Mouse (Mus musculus) midbrain, embryonic 16.5 days (tissue): ENCODE data around the gene Fgf2. TPM values are rescaled to one million over a fixed set of nuclear protein-coding genes. Genes with fewer than 3 reads are reported as not detected.

Experiments used
- ATAC-seq: fragments of 200-750 bp; cut with Nextera tagmentation; 2 replicates; pipeline ENCODE4 v1.8.0; 2017; ENCODE audit warnings: moderate TSS enrichment
- H3K27ac ChIP-seq: fragments of 300-500 bp; sonication (generic); 2 replicates; pipeline ENCODE4 v1.5.1; 2014; ENCODE audit warnings: mild to moderate bottlenecking, low read length, mixed read lengths
- H3K27me3 ChIP-seq: fragments of 300-500 bp; sonication (generic); 2 replicates; pipeline ENCODE4 v1.6.1; 2014; ENCODE audit warnings: low read depth, low read length, mixed read lengths; ENCODE audit not compliant: control insufficient read depth, insufficient read depth
- H3K36me3 ChIP-seq: fragments of 300-500 bp; sonication (generic); 2 replicates; pipeline ENCODE4 v1.6.1; 2014; ENCODE audit warnings: mild to moderate bottlenecking, low read length, moderate library complexity, mixed read lengths; ENCODE audit not compliant: control insufficient read depth, insufficient read depth
- H3K4me1 ChIP-seq: fragments of 300-500 bp; sonication (generic); 2 replicates; pipeline ENCODE4 v1.6.1; 2014; ENCODE audit warnings: mild to moderate bottlenecking, low read length, mixed read lengths; ENCODE audit not compliant: control insufficient read depth, insufficient read depth
- H3K4me2 ChIP-seq: fragments of 300-500 bp; sonication (generic); 2 replicates; pipeline ENCODE4 v1.6.1; 2014; ENCODE audit warnings: mild to moderate bottlenecking, low read length, mixed read lengths
- H3K4me3 ChIP-seq: fragments of 300-500 bp; sonication (generic); 2 replicates; pipeline ENCODE4 v1.5.1; 2014; ENCODE audit warnings: low read depth, mild to moderate bottlenecking, low read length, moderate library complexity, mixed read lengths
- H3K9ac ChIP-seq: fragments of 300-500 bp; sonication (generic); 2 replicates; pipeline ENCODE4 v1.6.1; 2014; ENCODE audit warnings: low read depth, low read length, mixed read lengths
- H3K9me3 ChIP-seq: fragments of 300-500 bp; sonication (generic); replicated peaks from 2 replicates; pipeline ENCODE4 v1.6.1; 2014; ENCODE audit warnings: mild to moderate bottlenecking, low read length, mixed read lengths; ENCODE audit not compliant: control insufficient read depth, poor library complexity, severe bottlenecking
- WGBS: fragments of 180-500 bp; shearing (Covaris S2); extraction: QIAGEN DNeasy Blood & Tissue Kit; methylation state at CpG from one replicate; pipeline ENCODE4 v1.1.7; 2014; 5-methylcytosine and 5-hydroxymethylcytosine counted together
- polyA plus RNA-seq: library from polyadenylated mRNA; unstranded; fragments of >200 nt; fragmentation: Nextera tagmentation; extraction: Ambion mirVana; gene quantifications from 2 replicates; pipeline ENCODE4 v1.2.1, GENCODE M21; 2015

Gene Fgf2
- polyA plus RNA-seq, 1 experiment from 2014 or later = 0.44 TPM

DNA sequence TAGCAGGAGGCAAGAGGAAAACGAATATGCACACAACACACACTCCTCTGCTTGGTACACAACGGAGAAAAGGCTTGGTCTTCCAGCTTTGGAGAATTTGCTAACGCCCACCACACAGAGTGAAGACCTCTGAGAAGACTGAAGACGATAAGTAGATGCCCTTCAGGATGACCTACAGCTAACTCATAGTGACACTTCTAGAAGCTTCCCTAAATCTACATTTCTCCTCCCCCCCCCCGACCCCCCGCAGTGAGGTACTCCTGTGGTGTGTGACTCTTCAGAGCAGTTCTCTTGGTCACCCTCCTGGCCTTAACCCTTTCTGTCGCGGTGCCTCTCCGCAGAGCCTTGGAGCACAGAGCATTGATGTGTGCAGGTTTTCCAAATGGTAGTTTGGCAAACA is 475 bp upstream of the Fgf2 start:
- 32% methylated on average over 9 of the region's 9 CpGs for WGBS
- Histone ChIP-seq H3K4me1 (peaks cover 11% of the 10 kb centered on the region), H3K27me3 (peaks cover 26% of the 10 kb centered on the region), H3K4me2 (peak overlapping the region; percentile 100), H3K27ac (no peak overlapping the region), H3K36me3 (no peaks in the 10 kb centered on the region), H3K9ac (no peak overlapping the region), H3K4me3 (no peak overlapping the region), H3K9me3 (no peaks in the 10 kb centered on the region)
- ATAC-seq = no peak

DNA sequence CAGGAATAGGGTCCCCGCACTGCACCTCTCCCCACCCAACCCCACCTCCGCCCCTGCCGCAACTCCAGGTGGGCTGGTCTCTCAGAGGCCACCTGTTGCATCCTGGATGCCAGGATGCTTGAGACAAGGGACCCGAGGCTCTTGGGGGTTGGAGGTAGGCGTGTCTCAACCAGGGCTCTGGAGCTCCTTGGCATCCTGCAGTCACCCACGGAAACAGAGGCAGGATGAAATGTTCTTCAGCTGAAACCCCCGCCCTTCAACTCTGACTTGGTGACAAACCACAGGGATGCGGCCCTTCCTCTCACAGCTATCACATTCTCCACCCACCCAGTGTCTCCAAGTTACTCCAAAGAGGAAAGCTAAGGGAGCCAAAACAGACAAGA is 1.0 kb downstream of the Fgf2 start:
- Histone ChIP-seq H3K36me3 (no peaks in the 10 kb centered on the region), H3K27ac (no peak overlapping the region), H3K9me3 (no peaks in the 10 kb centered on the region), H3K4me2 (peak overlapping the region; percentile 100), H3K9ac (peak overlapping the region; percentile 73), H3K4me3 (peak overlapping the region; percentile 75), H3K27me3 (peaks cover 26% of the 10 kb centered on the region), H3K4me1 (peaks cover 11% of the 10 kb centered on the region)
- WGBS = 11% methylated on average over 8 of the region's 8 CpGs
- ATAC-seq = 0 out of 2 replicates have a peak, but pooled peaks have one; percentile 13

DNA sequence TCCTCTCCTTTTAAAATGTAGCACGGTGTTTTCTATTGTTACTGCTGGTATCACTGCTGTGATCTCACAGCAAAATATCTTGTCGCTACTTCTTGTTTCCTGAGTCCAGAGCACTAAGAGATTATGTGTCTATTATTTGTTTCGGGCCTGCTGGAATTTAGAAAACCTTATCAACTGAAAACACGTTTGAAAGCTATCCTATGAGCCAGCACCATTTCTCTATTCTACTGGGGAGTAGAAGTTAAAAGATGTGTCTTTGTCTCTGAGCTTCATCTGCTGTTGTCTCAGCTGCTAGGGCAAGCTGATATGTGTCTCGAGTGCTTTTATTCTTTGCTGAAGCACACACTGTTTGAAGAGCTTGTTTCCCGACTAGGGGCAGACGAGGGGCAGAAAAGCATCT is 2.2 kb downstream of the Fgf2 start:
- Histone ChIP-seq H3K36me3 (no peaks in the 10 kb centered on the region), H3K4me1 (peaks cover 11% of the 10 kb centered on the region), H3K27me3 (peaks cover 26% of the 10 kb centered on the region), H3K4me2 (no peak overlapping the region), H3K9ac (no peak overlapping the region), H3K27ac (no peak overlapping the region), H3K4me3 (no peak overlapping the region), H3K9me3 (no peaks in the 10 kb centered on the region)
- no peak for ATAC-seq
- 46% methylated on average over 7 of the region's 7 CpGs for WGBS

DNA sequence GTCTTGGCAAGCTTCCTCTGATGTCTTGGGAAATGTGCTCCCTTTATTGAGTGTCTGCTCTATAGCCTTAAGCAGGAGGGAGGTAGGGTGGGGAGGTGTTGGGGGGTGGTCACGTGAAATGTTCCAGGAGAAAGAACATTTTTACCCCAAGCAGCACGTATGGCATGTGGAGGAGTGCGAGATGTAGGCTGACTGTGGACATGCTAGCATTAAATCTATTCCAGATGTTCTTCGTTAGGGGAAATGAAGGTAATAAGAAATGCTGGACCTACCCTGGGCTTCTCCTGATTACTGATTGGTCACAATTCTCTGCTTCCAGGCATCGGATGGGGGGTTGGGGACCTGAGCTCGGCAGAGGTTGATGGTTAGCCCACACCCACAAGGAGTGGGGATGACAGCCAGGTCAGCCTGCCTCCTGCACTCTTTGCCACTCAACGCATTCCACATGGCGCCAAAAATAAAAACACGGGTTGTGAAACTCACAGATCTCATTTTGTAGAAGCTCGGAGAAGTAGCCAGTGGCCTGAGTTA is 5.9 kb downstream of the Fgf2 start:
- H3K9me3 ChIP-seq = no peaks in the 10 kb centered on the region
- no peak overlapping the region for H3K9ac ChIP-seq
- H3K4me2 ChIP-seq = no peak overlapping the region
- no peak overlapping the region for H3K27ac ChIP-seq
- peaks cover 8% of the 10 kb centered on the region for H3K27me3 ChIP-seq
- peaks cover 1% of the 10 kb centered on the region; the same call in 1 of the 2 replicates for H3K4me1 ChIP-seq
- 91% methylated on average over 10 of the region's 10 CpGs for WGBS
- no peaks in the 10 kb centered on the region for H3K36me3 ChIP-seq
- H3K4me3 ChIP-seq = no peak overlapping the region
- no peak for ATAC-seq

DNA sequence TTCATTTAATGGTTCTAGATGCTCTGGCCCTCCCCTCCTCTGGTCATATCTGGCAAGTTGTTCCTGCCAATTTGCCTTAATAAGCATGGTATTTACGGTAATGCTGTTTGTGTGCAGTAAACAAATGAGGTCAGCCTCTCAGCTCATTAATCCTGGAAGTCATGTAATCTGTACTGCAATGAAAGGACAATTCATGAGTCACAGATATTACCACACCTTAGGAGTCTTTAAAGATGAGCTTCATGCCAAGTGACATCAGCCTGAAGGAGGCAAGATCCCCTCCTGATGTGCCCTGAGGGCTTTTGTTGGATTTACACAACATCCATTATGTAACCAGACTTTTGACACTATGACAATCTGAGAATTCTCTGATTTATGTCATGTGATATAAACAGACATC is 6.6 kb downstream of the Fgf2 start:
- WGBS = 87% methylated on average over 1 of the region's 1 CpGs
- no peak overlapping the region for H3K9ac ChIP-seq
- no peak for ATAC-seq

DNA sequence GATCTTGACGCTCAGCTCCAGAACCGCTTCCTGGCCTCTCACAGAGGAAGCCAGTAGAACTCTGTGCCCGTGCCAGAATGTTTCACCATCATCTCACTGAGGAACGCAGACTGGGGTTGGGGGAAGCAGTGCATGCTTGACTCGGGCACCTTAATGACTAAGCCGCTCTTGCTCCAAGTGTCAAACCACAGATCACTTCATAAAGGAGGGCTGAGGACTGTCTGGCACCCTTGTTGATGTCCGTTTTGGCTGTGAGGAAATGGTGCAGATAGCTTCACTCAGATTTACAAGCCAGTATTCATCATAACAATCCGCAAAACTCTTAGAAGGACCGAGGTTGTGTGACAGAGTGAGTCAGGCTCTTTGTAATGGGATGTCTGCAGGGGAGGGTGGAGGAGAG is 12.6 kb downstream of the Fgf2 start:
- Histone ChIP-seq H3K4me2 (no peak overlapping the region), H3K4me3 (no peak overlapping the region), H3K4me1 (no peaks in the 10 kb centered on the region), H3K36me3 (no peaks in the 10 kb centered on the region), H3K27ac (no peak overlapping the region), H3K9ac (no peak overlapping the region), H3K27me3 (no peaks in the 10 kb centered on the region), H3K9me3 (no peaks in the 10 kb centered on the region)
- ATAC-seq = no peak
- 88% methylated on average over 9 of the region's 9 CpGs for WGBS

More for the DNA sequence above, 6.6 kb downstream of the Fgf2 start:
- H3K4me1 ChIP-seq = no peaks in the 10 kb centered on the region
- no peak overlapping the region for H3K4me2 ChIP-seq
- H3K27me3 ChIP-seq = peaks cover 1% of the 10 kb centered on the region; the same call in 1 of the 2 replicates
- H3K4me3 ChIP-seq = no peak overlapping the region
- no peak overlapping the region for H3K27ac ChIP-seq
- no peaks in the 10 kb centered on the region for H3K9me3 ChIP-seq
- no peaks in the 10 kb centered on the region for H3K36me3 ChIP-seq

DNA sequence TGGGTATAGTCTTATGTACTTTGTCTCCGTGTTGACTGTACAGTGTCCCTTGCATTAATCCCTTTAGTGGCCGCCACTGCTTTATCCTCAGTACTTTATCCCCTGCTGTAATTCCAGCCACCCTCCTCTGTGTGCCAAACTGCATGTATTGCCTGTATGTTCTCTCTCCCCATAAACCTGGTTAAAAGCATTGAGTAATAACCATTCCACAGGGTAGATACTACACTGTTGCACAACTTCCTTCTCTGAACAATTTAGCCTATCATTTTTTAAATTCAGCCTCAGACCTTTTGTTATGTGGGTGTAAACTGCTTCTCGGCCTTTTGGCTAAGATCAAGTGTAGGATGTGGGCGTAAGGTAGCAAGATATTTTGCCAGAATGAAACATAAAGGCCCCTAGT is 17.0 kb downstream of the Fgf2 start:
- H3K27ac ChIP-seq = no peak overlapping the region
- no peaks in the 10 kb centered on the region for H3K4me1 ChIP-seq
- H3K4me3 ChIP-seq = no peak overlapping the region
- H3K4me2 ChIP-seq = no peak overlapping the region
- H3K36me3 ChIP-seq = no peaks in the 10 kb centered on the region
- H3K27me3 ChIP-seq = no peaks in the 10 kb centered on the region
- WGBS = 73% methylated on average over 4 of the region's 4 CpGs
- no peak overlapping the region for H3K9ac ChIP-seq
- ATAC-seq = no peak
- H3K9me3 ChIP-seq = no peaks in the 10 kb centered on the region

DNA sequence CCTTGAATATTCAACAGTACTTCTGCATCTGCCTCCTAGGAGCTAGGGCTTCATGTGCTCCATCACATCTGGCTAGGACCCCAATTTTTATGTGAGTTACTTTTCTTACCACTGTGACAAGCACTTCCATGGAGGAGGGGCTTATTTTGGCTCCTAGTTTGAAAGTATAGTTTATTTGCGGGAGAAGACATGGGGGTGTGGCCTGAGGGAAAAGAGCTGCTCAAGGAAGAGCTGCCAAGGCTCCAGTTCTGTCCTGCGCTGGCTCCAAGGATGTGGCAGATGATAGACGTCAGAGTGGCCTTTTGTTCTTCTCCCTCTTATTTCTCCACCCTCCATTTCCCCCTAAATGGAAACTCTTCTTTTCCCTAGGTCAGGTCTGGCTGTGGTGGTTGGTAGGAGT is 17.8 kb downstream of the Fgf2 start:
- WGBS = 52% methylated on average over 3 of the region's 3 CpGs
- no peaks in the 10 kb centered on the region for H3K27me3 ChIP-seq
- H3K9me3 ChIP-seq = no peaks in the 10 kb centered on the region
- H3K27ac ChIP-seq = no peak overlapping the region
- H3K4me1 ChIP-seq = no peaks in the 10 kb centered on the region
- ATAC-seq = no peak
- H3K36me3 ChIP-seq = no peaks in the 10 kb centered on the region
- no peak overlapping the region for H3K9ac ChIP-seq
- no peak overlapping the region for H3K4me3 ChIP-seq
- H3K4me2 ChIP-seq = no peak overlapping the region

DNA sequence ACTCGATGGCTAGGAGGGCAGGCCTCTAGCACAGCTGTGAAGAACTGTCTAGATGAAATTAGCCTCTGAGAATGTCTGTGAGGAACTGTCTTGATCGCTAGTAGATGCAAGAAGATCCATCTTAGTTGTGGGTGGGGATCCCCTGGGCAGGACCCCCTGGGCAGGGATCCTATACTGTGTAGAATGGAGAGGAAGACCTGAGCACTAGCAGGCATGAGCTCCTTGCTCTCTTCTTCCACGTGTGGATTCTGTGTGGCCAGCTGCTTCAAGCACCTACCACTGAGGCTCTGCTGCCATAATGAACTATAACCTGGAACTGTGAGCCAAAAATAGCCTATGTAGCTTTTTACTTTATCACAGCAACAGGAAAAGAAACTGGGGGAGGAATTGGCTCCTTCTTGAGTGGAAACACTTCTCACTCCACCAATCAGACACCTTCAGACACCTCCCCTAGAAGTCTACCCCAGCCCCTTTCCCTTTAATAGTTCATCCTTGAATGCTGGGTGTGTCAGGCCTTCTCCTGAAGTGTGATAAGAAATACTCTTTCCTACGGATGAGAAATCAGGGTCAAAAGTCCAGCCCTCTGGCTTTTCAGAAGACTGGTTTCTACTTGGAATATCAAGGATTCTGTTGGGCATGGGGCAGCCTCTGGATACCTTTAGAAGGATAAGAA is 18.4 kb downstream of the Fgf2 start:
- H3K4me2 ChIP-seq = no peak overlapping the region
- H3K27me3 ChIP-seq = no peaks in the 10 kb centered on the region
- H3K36me3 ChIP-seq = no peaks in the 10 kb centered on the region
- H3K9me3 ChIP-seq = no peaks in the 10 kb centered on the region
- ATAC-seq = no peak
- no peak overlapping the region for H3K27ac ChIP-seq
- no peaks in the 10 kb centered on the region for H3K4me1 ChIP-seq
- 71% methylated on average over 4 of the region's 4 CpGs for WGBS
- no peak overlapping the region for H3K9ac ChIP-seq
- no peak overlapping the region for H3K4me3 ChIP-seq
